Comparison of ENCODE assay signal across 23 mouse cellular contexts in genomic region chr2:174513827-174514226, GRCm38 (mm10). TPM values are rescaled to one million over a fixed set of nuclear protein-coding genes. Genes with fewer than 3 reads are reported as not detected.
DNase-seq lines count a peak whose midpoint lies in the region; ATAC-seq lines count a peak whose summit lies in the region.
"Had no signal": no experiment of that assay in that cellular context is flagged by ENCODE, and none has a peak within 500 bp of the region (broad histone marks: within the 10 kb centered on the region; RNA-seq: fewer than 3 reads in every experiment).

No protein-coding gene starts in this region.

- H3K36me3 ChIP-seq in lung, embryonic 16.5 days (ENCODE audit: control insufficient read depth, insufficient read depth, low read length): no peaks in the 10 kb centered on the region
- H3K36me3 ChIP-seq: forebrain, embryonic 10.5 days; hindbrain, embryonic 10.5 days had no signal

- H3K9me3 ChIP-seq in lung, embryonic 16.5 days (ENCODE audit: control insufficient read depth, low read length): no peaks in the 10 kb centered on the region
- H3K9me3 ChIP-seq: forebrain, embryonic 10.5 days; forebrain, embryonic 13.5 days; hindbrain, embryonic 10.5 days had no signal

- no peak overlapping the region for H3K4me2 ChIP-seq in lung, embryonic 16.5 days (ENCODE audit: low read depth, low read length)
- H3K4me2 ChIP-seq: forebrain, embryonic 13.5 days; heart, embryonic 11.5 days; hindbrain, embryonic 14.5 days had no signal

- WGBS in lung, embryonic 16.5 days: 59% methylated on average over 5 of the region's 5 CpGs

- H3K4me1 ChIP-seq in lung, embryonic 16.5 days (replicated peaks; ENCODE audit: control insufficient read depth, insufficient read depth, low read length): no peaks in the 10 kb centered on the region
- H3K4me1 ChIP-seq: forebrain, embryonic 10.5 days; forebrain, embryonic 13.5 days; hindbrain, embryonic 10.5 days had no signal

- peak; percentile 95 for ATAC-seq in lung, embryonic 16.5 days (ENCODE audit: low read depth)
- ATAC-seq: activated CD4-positive, CD25-positive, alpha-beta regulatory T cell, adult 4 months; forebrain, embryonic 13.5 days; forebrain, embryonic 16.5 days; hindbrain, postnatal 0 days had no signal

- peak overlapping the region; percentile 80 for H3K27ac ChIP-seq in lung, embryonic 16.5 days (ENCODE audit: low read length)
- H3K27ac ChIP-seq: forebrain, embryonic 10.5 days; forebrain, embryonic 13.5 days; hindbrain, embryonic 10.5 days; hindbrain, embryonic 14.5 days; hindbrain, postnatal 0 days had no signal

- H3K27me3 ChIP-seq in lung, embryonic 16.5 days (ENCODE audit: control insufficient read depth, insufficient read depth, low read depth, low read length): no peaks in the 10 kb centered on the region
- H3K27me3 ChIP-seq: forebrain, embryonic 13.5 days had no signal

- H3K9ac ChIP-seq in lung, embryonic 16.5 days (ENCODE audit: low read length): no peak overlapping the region
- H3K9ac ChIP-seq: forebrain, embryonic 13.5 days; hindbrain, embryonic 14.5 days had no signal

- peak; percentile 64 for DNase-seq in heart, adult 11 months
- DNase-seq in heart, postnatal 4 days: no peak
- peak; percentile 11 for DNase-seq in lung, postnatal 14 days
- peak; percentile 17 to 49 for DNase-seq in lung, postnatal 4 days
- no peak for DNase-seq in cerebellum, adult 9-11 months
- DNase-seq in adrenal gland, adult 8-10 months: no peak
- no peak for DNase-seq in c-Kit-positive CD71-positive TER-119-positive erythroid progenitor cells, embryonic 14.5 days (ENCODE audit: low spot score)
- DNase-seq: adrenal gland, postnatal 10 days; adrenal gland, postnatal 36 days; cerebellum, adult 11 months; cerebellum, adult 2 months; cerebellum, postnatal 10 days; gastrocnemius, postnatal 10 days; gastrocnemius, postnatal 36 days had no signal

- no peak overlapping the region for H3K4me3 ChIP-seq in lung, embryonic 16.5 days (ENCODE audit: low read length)
- H3K4me3 ChIP-seq: forebrain, embryonic 10.5 days; forebrain, embryonic 13.5 days; hindbrain, embryonic 10.5 days had no signal

RNA-seq across cellular contexts. Expression of gene Prelid3b, which starts 40.9 kb away (rescaled TPM):
- 100 to 1,000 TPM in 1 of 2 experiments, 10 to 100 TPM in 1; 96.7 to 106 TPM for total RNA-seq in heart, postnatal 4 days (2021)
- 116 and 117 TPM in 2 replicates for polyA plus RNA-seq in lung, embryonic 16.5 days (2015; fragmentation: Nextera tagmentation; extraction: Ambion mirVana)
- total RNA-seq in adrenal gland, adult 8-10 months (2022): 100 to 1,000 TPM in 2 of 4 experiments, 10 to 100 TPM in 2; 86.1 to 126 (median 107) TPM

RNA-seq across cellular contexts. Expression of gene Atp5e, which starts 49.9 kb away (rescaled TPM):
- total RNA-seq in heart, postnatal 4 days (2021): 1,000 to 10,000 TPM in 1 of 2 experiments, 100 to 1,000 TPM in 1; 968 to 1,079 TPM
- 794 and 878 TPM in 2 replicates for polyA plus RNA-seq in lung, embryonic 16.5 days (2015; fragmentation: Nextera tagmentation; extraction: Ambion mirVana)
- total RNA-seq in adrenal gland, adult 8-10 months (2022): 100 to 1,000 TPM; 372 to 569 (median 481) TPM

Comparison
In these comparisons a context has a peak if more than half of its experiments do, and no peak if none do; other contexts are left out.
1. DNase-seq: peak in heart, adult 11 months (single experiment), lung, postnatal 14 days (single experiment) and lung, postnatal 4 days (2 of 2); none in heart, postnatal 4 days (single experiment), cerebellum, adult 9-11 months (single experiment), adrenal gland, adult 8-10 months (single experiment) and c-Kit-positive CD71-positive TER-119-positive erythroid progenitor cells, embryonic 14.5 days (single experiment).